Mouse (Mus musculus) heart, embryonic 16.5 days (tissue): ENCODE data around the gene Arl2. TPM values are rescaled to one million over a fixed set of nuclear protein-coding genes. Genes with fewer than 3 reads are reported as not detected.

Experiments
- ATAC-seq: fragments of 200-750 bp; cut with Nextera tagmentation; replicated peaks from 2 replicates; pipeline ENCODE4 v1.8.0; 2017; ENCODE audit warnings: moderate number of reproducible peaks; ENCODE audit not compliant: insufficient read depth, low FRiP score; ENCODE audit errors: extremely low read depth
- H3K27ac ChIP-seq: fragments of 300-500 bp; sonication (generic); 2 replicates; pipeline ENCODE4 v1.5.1; 2014; ENCODE audit warnings: mild to moderate bottlenecking, low read length, control low read depth, moderate library complexity
- H3K27me3 ChIP-seq: fragments of 300-500 bp; sonication (generic); 2 replicates; pipeline ENCODE4 v1.6.1; 2014; ENCODE audit warnings: low read length, mixed read lengths; ENCODE audit not compliant: control insufficient read depth, insufficient read depth
- H3K36me3 ChIP-seq: fragments of 300-500 bp; sonication (generic); 2 replicates; pipeline ENCODE4 v1.6.1; 2014; ENCODE audit not compliant: control insufficient read depth, insufficient read depth
- H3K4me1 ChIP-seq: fragments of 300-500 bp; sonication (generic); 2 replicates; pipeline ENCODE4 v1.6.1; 2014; ENCODE audit warnings: low read length, mixed read lengths; ENCODE audit not compliant: control insufficient read depth, insufficient read depth
- H3K4me2 ChIP-seq: fragments of 300-500 bp; sonication (generic); 2 replicates; pipeline ENCODE4 v1.6.1; 2014; ENCODE audit warnings: low read depth, mild to moderate bottlenecking, control low read depth, low read length
- H3K4me3 ChIP-seq: fragments of 300-500 bp; sonication (generic); 2 replicates; pipeline ENCODE4 v1.5.1; 2014; ENCODE audit warnings: mild to moderate bottlenecking, control low read depth, low read length
- H3K9ac ChIP-seq: fragments of 300-500 bp; sonication (generic); 2 replicates; pipeline ENCODE4 v1.6.1; 2014; ENCODE audit warnings: low read length, control low read depth
- H3K9me3 ChIP-seq: fragments of 300-500 bp; sonication (generic); replicated peaks from 2 replicates; pipeline ENCODE4 v1.6.1; 2016; ENCODE audit warnings: low read length; ENCODE audit not compliant: control insufficient read depth
- WGBS: fragments of 180-500 bp; shearing (Covaris S2); extraction: QIAGEN DNeasy Blood & Tissue Kit; methylation state at CpG from one replicate; pipeline ENCODE4 v1.1.7; 2014; 5-methylcytosine and 5-hydroxymethylcytosine counted together
- polyA plus RNA-seq: library from polyadenylated mRNA; unstranded; fragments of >200 nt; fragmentation: Nextera tagmentation; extraction: Ambion mirVana; gene quantifications from 2 replicates; pipeline ENCODE4 v1.2.1, GENCODE M21; 2015

Gene Arl2
- polyA plus RNA-seq, 1 experiment from 2014 or later = 77.2 TPM

DNA sequence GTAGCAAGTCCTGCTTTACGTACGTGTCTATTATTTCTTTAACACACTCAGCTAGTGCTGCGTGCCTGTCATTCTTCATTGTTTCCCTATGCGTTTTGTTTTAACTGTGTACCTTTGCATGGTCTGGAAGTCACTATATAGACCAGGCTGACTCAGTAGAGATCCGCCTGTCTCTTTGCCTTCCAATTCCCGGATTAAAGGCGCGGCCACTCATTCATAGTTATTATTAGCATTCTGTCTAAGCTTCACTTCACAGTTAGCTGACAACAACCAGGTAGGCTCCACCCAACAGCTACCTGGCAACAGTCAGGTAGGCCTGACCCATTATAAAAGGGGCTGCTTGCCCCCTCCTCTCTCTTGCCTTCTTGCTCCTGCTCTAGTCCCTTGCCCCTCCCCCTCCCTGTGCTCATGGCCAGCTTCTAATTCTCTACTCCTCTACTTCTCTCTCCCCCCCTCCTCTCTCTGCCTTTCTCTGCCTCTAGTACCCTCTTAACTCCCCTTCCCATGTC lies 22.6 kb downstream of the Arl2 start:
- peak overlapping the region; percentile 92 for H3K4me2 ChIP-seq
- peak; percentile 9; the same call in 1 of the 2 replicates for ATAC-seq
- H3K27ac ChIP-seq = peak overlapping the region; percentile 97
- H3K4me3 ChIP-seq = peak overlapping the region; percentile 86
- H3K4me1 ChIP-seq = peaks cover 22% of the 10 kb centered on the region
- H3K9ac ChIP-seq = peak overlapping the region; percentile 87
- WGBS = 2% methylated on average over 8 of the region's 8 CpGs
- peaks cover 17% of the 10 kb centered on the region for H3K36me3 ChIP-seq
- no peaks in the 10 kb centered on the region for H3K27me3 ChIP-seq
- no peaks in the 10 kb centered on the region for H3K9me3 ChIP-seq

- Histone ChIP-seq H3K27ac (peak within 1 kb of the TSS; percentile 97), H3K4me3 (peak within 1 kb of the TSS; percentile 86), H3K9me3 (no peaks in the 10 kb centered on the region), H3K4me2 (peak within 1 kb of the TSS; percentile 92), H3K36me3 (peaks cover 17% of the 10 kb centered on the region), H3K4me1 (peaks cover 22% of the 10 kb centered on the region), H3K9ac (peak within 1 kb of the TSS; percentile 87), H3K27me3 (no peaks in the 10 kb centered on the region)
- peak; percentile 89 for ATAC-seq
- under 1% methylated on average over 77 of the region's 77 CpGs for WGBS
Observed at GRCm38 (mm10) chr19:6117986-6118676, 23.2 kb downstream of the Arl2 start, which contains the start of gene Sac3d1. Sac3d1 (minus strand) TSS chr19:6118650.

GRCm38 (mm10) chr19:6117346-6117985 lies 23.9 kb downstream of the Arl2 start:
- no peaks in the 10 kb centered on the region for H3K27me3 ChIP-seq
- ATAC-seq = no peak
- H3K4me1 ChIP-seq = peaks cover 22% of the 10 kb centered on the region
- WGBS = 4% methylated on average over 32 of the region's 32 CpGs
- H3K9me3 ChIP-seq = no peaks in the 10 kb centered on the region
- H3K4me2 ChIP-seq = peak overlapping the region; percentile 92
- peak overlapping the region; percentile 97 for H3K27ac ChIP-seq
- peak overlapping the region; percentile 87 for H3K9ac ChIP-seq
- peak overlapping the region; percentile 86 for H3K4me3 ChIP-seq
- peaks cover 17% of the 10 kb centered on the region for H3K36me3 ChIP-seq

- no peak for ATAC-seq
- Histone ChIP-seq H3K4me2 (peak overlapping the region; percentile 92), H3K27me3 (no peaks in the 10 kb centered on the region), H3K4me1 (peaks cover 22% of the 10 kb centered on the region), H3K9me3 (no peaks in the 10 kb centered on the region), H3K4me3 (no peak overlapping the region), H3K9ac (peak overlapping the region; percentile 59), H3K36me3 (peaks cover 17% of the 10 kb centered on the region), H3K27ac (peak overlapping the region; percentile 45; the same call in 1 of the 2 replicates)
- 82% methylated on average over 15 of the region's 15 CpGs for WGBS
Observed at GRCm38 (mm10) chr19:6116113-6116850, 25.1 kb downstream of the Arl2 start.

DNA sequence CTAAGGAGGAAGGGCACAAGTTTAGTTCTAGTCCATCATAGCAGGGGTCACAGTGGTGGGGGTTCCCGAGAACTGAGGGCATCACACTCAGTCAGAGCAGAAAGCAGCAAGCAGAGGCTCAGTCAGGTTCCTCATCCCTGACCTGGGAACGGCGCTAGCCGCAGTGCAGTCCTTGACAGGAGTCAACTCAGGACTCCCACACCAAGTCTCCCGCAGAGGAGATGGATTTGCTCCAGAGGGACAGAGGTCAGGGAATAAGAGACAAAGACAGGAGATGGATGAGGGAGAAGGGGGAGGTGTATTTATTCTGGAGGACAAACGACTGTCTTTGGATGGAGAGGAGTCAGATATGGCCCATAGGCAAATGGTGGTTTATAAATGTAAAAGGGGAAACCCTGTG lies 28.2 kb downstream of the Arl2 start:
- peaks cover 17% of the 10 kb centered on the region for H3K36me3 ChIP-seq
- H3K9me3 ChIP-seq = no peaks in the 10 kb centered on the region
- ATAC-seq = no peak
- no peaks in the 10 kb centered on the region for H3K27me3 ChIP-seq
- 52% methylated on average over 6 of the region's 6 CpGs for WGBS
- no peak overlapping the region for H3K4me2 ChIP-seq
- H3K4me1 ChIP-seq = peaks cover 17% of the 10 kb centered on the region
- H3K4me3 ChIP-seq = no peak overlapping the region
- H3K9ac ChIP-seq = no peak overlapping the region
- no peak overlapping the region for H3K27ac ChIP-seq

DNA sequence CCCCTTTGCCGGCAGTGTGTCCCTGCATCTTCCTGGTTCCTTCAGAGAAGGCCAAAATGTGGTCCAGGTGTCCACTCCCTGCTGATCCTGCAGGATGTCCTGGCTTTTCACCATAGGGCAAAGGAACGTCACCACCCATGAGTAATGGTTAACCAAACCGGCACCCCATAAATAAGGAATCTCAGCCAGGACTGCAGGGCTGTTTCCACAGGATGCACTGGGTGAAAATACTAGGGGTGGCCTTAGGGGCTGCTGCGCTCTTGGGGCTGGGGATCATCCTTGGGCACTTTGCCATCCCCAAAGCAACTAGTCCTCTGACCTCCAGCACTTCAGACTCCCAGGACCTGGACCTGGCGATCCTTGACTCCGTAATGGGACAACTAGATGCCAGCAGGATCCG lies 35.8 kb downstream of the Arl2 start, which contains the start of gene Naaladl1:
TSS of gene Naaladl1 (plus strand) at position 197 of the 400 bp plus-strand sequence.
- Histone ChIP-seq H3K4me3 (no peak within 1 kb of the TSS), H3K4me1 (no peaks in the 10 kb centered on the region), H3K27me3 (no peaks in the 10 kb centered on the region), H3K9me3 (no peaks in the 10 kb centered on the region), H3K36me3 (no peaks in the 10 kb centered on the region), H3K4me2 (no peak within 1 kb of the TSS), H3K27ac (no peak within 1 kb of the TSS), H3K9ac (no peak within 1 kb of the TSS)
- WGBS = 80% methylated on average over 7 of the region's 7 CpGs
- no peak for ATAC-seq

DNA sequence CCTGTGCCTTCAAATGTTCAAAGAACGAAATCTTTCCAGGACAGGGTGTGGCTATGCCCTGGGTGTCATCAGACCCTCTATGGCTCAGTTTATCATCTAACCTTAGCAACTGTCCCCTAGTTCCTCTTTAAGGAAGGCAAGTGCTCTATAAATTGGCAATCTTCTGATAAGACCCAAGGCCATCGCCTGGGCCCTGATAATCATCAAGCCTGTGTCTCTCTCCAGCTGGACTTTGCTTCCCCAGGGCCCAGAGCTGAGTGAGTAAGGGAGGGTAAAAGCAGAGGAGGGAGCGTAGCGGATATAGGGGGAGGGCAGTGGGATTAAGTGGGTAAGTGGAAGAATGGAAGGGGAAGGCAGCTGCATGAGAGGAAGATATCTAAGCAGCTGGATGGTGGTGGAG lies 36.9 kb downstream of the Arl2 start:
- Histone ChIP-seq H3K9ac (no peak overlapping the region), H3K4me2 (no peak overlapping the region), H3K27me3 (no peaks in the 10 kb centered on the region), H3K4me1 (no peaks in the 10 kb centered on the region), H3K27ac (no peak overlapping the region), H3K4me3 (no peak overlapping the region), H3K9me3 (no peaks in the 10 kb centered on the region), H3K36me3 (no peaks in the 10 kb centered on the region)
- ATAC-seq = no peak
- WGBS = 64% methylated on average over 4 of the region's 4 CpGs

- H3K4me3 ChIP-seq = no peak overlapping the region
- no peak overlapping the region for H3K4me2 ChIP-seq
- no peaks in the 10 kb centered on the region for H3K36me3 ChIP-seq
- no peaks in the 10 kb centered on the region for H3K27me3 ChIP-seq
- no peaks in the 10 kb centered on the region for H3K9me3 ChIP-seq
- no peak for ATAC-seq
- WGBS = 67% methylated on average over 6 of the region's 6 CpGs
- no peaks in the 10 kb centered on the region for H3K4me1 ChIP-seq
- H3K27ac ChIP-seq = no peak overlapping the region
- H3K9ac ChIP-seq = no peak overlapping the region
Observed at GRCm38 (mm10) chr19:6102169-6102853, 39.0 kb downstream of the Arl2 start.
